Mouse (Mus musculus) hindbrain, postnatal 0 days (tissue): Measurements from ENCODE around the gene Lmbrd1. TPM values are rescaled to one million over a fixed set of nuclear protein-coding genes. Genes with fewer than 3 reads are reported as not detected.
A peak's percentile ranks its signal among the peaks of the same experiment; 100 is the strongest.

Experiments used
- ATAC-seq: fragments of 200-750 bp; cut with Nextera tagmentation; 2 replicates; pipeline ENCODE4 v1.8.0; 2017; ENCODE audit warnings: mild to moderate bottlenecking, moderate TSS enrichment, moderate library complexity
- DNase-seq: peaks from one replicate; pipeline ENCODE4 v3.0.0-alpha.2; 2015; ENCODE audit warnings: low spot score
- H3K27ac ChIP-seq: fragments of 300-500 bp; sonication (generic); 2 replicates; pipeline ENCODE4 v1.5.1; 2014; ENCODE audit warnings: mild to moderate bottlenecking
- H3K27me3 ChIP-seq: fragments of 300-500 bp; sonication (generic); 2 replicates; pipeline ENCODE4 v1.6.1; 2014; ENCODE audit warnings: low read length, mixed read lengths; ENCODE audit not compliant: insufficient read depth
- H3K36me3 ChIP-seq: fragments of 300-500 bp; sonication (generic); 2 replicates; pipeline ENCODE4 v1.6.1; 2014; ENCODE audit warnings: low read length, mixed read lengths; ENCODE audit not compliant: insufficient read depth
- H3K4me1 ChIP-seq: fragments of 300-500 bp; sonication (generic); 2 replicates; pipeline ENCODE4 v1.6.1; 2014; ENCODE audit warnings: antibody characterized with exemption, low read length, mixed read lengths; ENCODE audit not compliant: insufficient read depth
- H3K4me2 ChIP-seq: fragments of 300-500 bp; sonication (generic); 2 replicates; pipeline ENCODE4 v1.6.1; 2014; ENCODE audit warnings: low read depth, mild to moderate bottlenecking, low read length, moderate library complexity, mixed read lengths
- H3K4me3 ChIP-seq: fragments of 300-500 bp; sonication (generic); 2 replicates; pipeline ENCODE4 v1.5.1; 2014; ENCODE audit warnings: low read length
- H3K9ac ChIP-seq: fragments of 300-500 bp; sonication (generic); replicated peaks from 2 replicates; pipeline ENCODE4 v1.6.1; 2014; ENCODE audit warnings: mild to moderate bottlenecking, low read length, moderate library complexity, mixed read lengths
- H3K9me3 ChIP-seq: fragments of 300-500 bp; sonication (generic); 2 replicates; pipeline ENCODE4 v1.6.1; 2016; ENCODE audit warnings: low read length, mixed read lengths
- CTCF ChIP-seq: IDR thresholded peaks from 2 replicates; pipeline ENCODE4 v1.5.1; 2016; ENCODE audit warnings: antibody characterized with exemption, control low read depth, low read depth
- WGBS: fragments of 180-500 bp; shearing (Covaris S2); extraction: QIAGEN DNeasy Blood & Tissue Kit; methylation state at CpG from one replicate; pipeline ENCODE4 v1.1.7; 2014; 5-methylcytosine and 5-hydroxymethylcytosine counted together
- polyA plus RNA-seq: library from polyadenylated mRNA; unstranded; fragments of >200 nt; fragmentation: Nextera tagmentation; extraction: Ambion mirVana; gene quantifications from 2 replicates; pipeline ENCODE4 v1.2.1, GENCODE M21; 2015
- total RNA-seq: library from RNA; depleted of rRNA; stranded (reverse); fragments of >200 nt; gene quantifications from 2 replicates; pipeline ENCODE4 v1.2.3, GENCODE M21; 2014

Gene Lmbrd1
- total and polyA plus RNA-seq, 2 experiments from 2014 or later: 42.0 to 51.9 TPM

GRCm38 (mm10) chr1:24673231-24673630 lies 5.2 kb upstream of the Lmbrd1 start:
- Histone ChIP-seq H3K4me2 (no peak overlapping the region), H3K36me3 (no peaks in the 10 kb centered on the region), H3K9ac (no peak overlapping the region), H3K27ac (no peak overlapping the region), H3K4me1 (no peaks in the 10 kb centered on the region), H3K4me3 (no peak overlapping the region), H3K9me3 (no peaks in the 10 kb centered on the region), H3K27me3 (no peaks in the 10 kb centered on the region)
- no peak for TF ChIP-seq CTCF
- 72% methylated on average over 3 of the region's 3 CpGs for WGBS
- DNase-seq: no peak
- no peak for ATAC-seq

GRCm38 (mm10) chr1:24677706-24678105 lies 724 bp upstream of the Lmbrd1 start:
- ATAC-seq (peak; percentile 1; the same call in 1 of the 2 replicates), DNase-seq (no peak)

GRCm38 (mm10) chr1:24679071-24679470 lies 641 bp downstream of the Lmbrd1 start:
- WGBS: 1% methylated on average over 12 of the region's 13 CpGs
- no peak for DNase-seq
- Histone ChIP-seq H3K9ac (peak overlapping the region; percentile 90), H3K27me3 (no peaks in the 10 kb centered on the region), H3K4me3 (peak overlapping the region; percentile 92), H3K4me1 (no peaks in the 10 kb centered on the region), H3K36me3 (no peaks in the 10 kb centered on the region), H3K9me3 (no peaks in the 10 kb centered on the region), H3K4me2 (peak overlapping the region; percentile 66), H3K27ac (peak overlapping the region; percentile 89)
- TF ChIP-seq CTCF: no peak
- ATAC-seq: peak; percentile 19

More at GRCm38 (mm10) chr1:24677706-24678105, 724 bp upstream of the Lmbrd1 start:
- no peaks in the 10 kb centered on the region for H3K36me3 ChIP-seq
- no peaks in the 10 kb centered on the region for H3K9me3 ChIP-seq
- no peaks in the 10 kb centered on the region for H3K27me3 ChIP-seq
- H3K9ac ChIP-seq: peak overlapping the region; percentile 90; the same call in 1 of the 2 replicates
- WGBS: 70% methylated on average over 9 of the region's 9 CpGs
- H3K4me1 ChIP-seq: no peaks in the 10 kb centered on the region
- TF ChIP-seq CTCF: no peak
- peak overlapping the region; percentile 92 for H3K4me3 ChIP-seq
- H3K27ac ChIP-seq: peak overlapping the region; percentile 89; the same call in 1 of the 2 replicates
- peak overlapping the region; percentile 66 for H3K4me2 ChIP-seq

GRCm38 (mm10) chr1:24680991-24681390 lies 2.6 kb downstream of the Lmbrd1 start:
- no peak overlapping the region for H3K4me2 ChIP-seq
- H3K27ac ChIP-seq: no peak overlapping the region
- ATAC-seq (no peak), DNase-seq (no peak)
- no peak for TF ChIP-seq CTCF
- H3K27me3 ChIP-seq: no peaks in the 10 kb centered on the region
- WGBS: 97% methylated on average over 3 of the region's 3 CpGs
- H3K36me3 ChIP-seq: no peaks in the 10 kb centered on the region
- H3K4me1 ChIP-seq: no peaks in the 10 kb centered on the region
- H3K4me3 ChIP-seq: no peak overlapping the region
- no peak overlapping the region for H3K9ac ChIP-seq
- no peaks in the 10 kb centered on the region for H3K9me3 ChIP-seq

GRCm38 (mm10) chr1:24681946-24682345 lies 3.5 kb downstream of the Lmbrd1 start:
- Histone ChIP-seq H3K36me3 (no peaks in the 10 kb centered on the region), H3K27ac (no peak overlapping the region), H3K4me2 (no peak overlapping the region), H3K9ac (no peak overlapping the region), H3K27me3 (no peaks in the 10 kb centered on the region), H3K4me3 (no peak overlapping the region), H3K9me3 (no peaks in the 10 kb centered on the region), H3K4me1 (no peaks in the 10 kb centered on the region)
- no peak for DNase-seq
- 76% methylated on average over 3 of the region's 3 CpGs for WGBS
- no peak for ATAC-seq
- no peak for TF ChIP-seq CTCF

GRCm38 (mm10) chr1:24683947-24684346 lies 5.5 kb downstream of the Lmbrd1 start:
- no peak overlapping the region for H3K4me2 ChIP-seq
- no peaks in the 10 kb centered on the region for H3K27me3 ChIP-seq
- H3K4me1 ChIP-seq: no peaks in the 10 kb centered on the region
- H3K9ac ChIP-seq: no peak overlapping the region
- no peak for TF ChIP-seq CTCF
- peak; percentile 23 for DNase-seq
- H3K4me3 ChIP-seq: no peak overlapping the region
- no peaks in the 10 kb centered on the region; the same call in 1 of the 2 replicates for H3K36me3 ChIP-seq
- no peak overlapping the region for H3K27ac ChIP-seq
- peak; percentile 96 for ATAC-seq
- H3K9me3 ChIP-seq: no peaks in the 10 kb centered on the region
- 92% methylated on average over 1 of the region's 1 CpGs for WGBS

GRCm38 (mm10) chr1:24685606-24686005 lies 7.2 kb downstream of the Lmbrd1 start:
- 96% methylated on average over 7 of the region's 7 CpGs for WGBS
- no peak for ATAC-seq

More at GRCm38 (mm10) chr1:24685606-24686005, 7.2 kb downstream of the Lmbrd1 start:
- DNase-seq: no peak
- no peaks in the 10 kb centered on the region for H3K9me3 ChIP-seq
- no peak overlapping the region for H3K9ac ChIP-seq
- H3K4me1 ChIP-seq: no peaks in the 10 kb centered on the region
- H3K27ac ChIP-seq: no peak overlapping the region
- no peaks in the 10 kb centered on the region for H3K27me3 ChIP-seq
- H3K4me3 ChIP-seq: no peak overlapping the region
- TF ChIP-seq CTCF: no peak
- no peak overlapping the region for H3K4me2 ChIP-seq
- no peaks in the 10 kb centered on the region; the same call in 1 of the 2 replicates for H3K36me3 ChIP-seq
